Mouse (Mus musculus) testis, adult 2 months (tissue): ENCODE data around the gene Rnf111. TPM values are rescaled to one million over a fixed set of nuclear protein-coding genes. Genes with fewer than 3 reads are reported as not detected.
"Not testable (repeated sequence)": the region's sequence is repeated elsewhere in the genome, so short reads cannot be mapped to it uniquely, and the experiment has no call there.

Experiments used
- H3K27ac ChIP-seq: fragments of 200-500 bp; 2 replicates; pipeline ENCODE4 v1.5.1; 2012; ENCODE audit warnings: low read depth, low read length; ENCODE audit not compliant: control insufficient read depth, insufficient read depth
- H3K27me3 ChIP-seq: fragments of 200-500 bp; 2 replicates; pipeline ENCODE4 v1.6.1; 2012; ENCODE audit warnings: mild to moderate bottlenecking, low read length, moderate library complexity; ENCODE audit not compliant: control insufficient read depth, insufficient read depth
- H3K36me3 ChIP-seq: fragments of 200-500 bp; 2 replicates; pipeline ENCODE4 v1.6.1; 2012; ENCODE audit warnings: mild to moderate bottlenecking, low read length; ENCODE audit not compliant: control insufficient read depth, insufficient read depth
- H3K4me1 ChIP-seq: fragments of 200-500 bp; 2 replicates; pipeline ENCODE4 v1.6.1; 2012; ENCODE audit warnings: low read length; ENCODE audit not compliant: control insufficient read depth, insufficient read depth
- H3K4me3 ChIP-seq: fragments of 200-500 bp; 2 replicates; pipeline ENCODE4 v1.5.1; 2012; ENCODE audit warnings: low read depth, mild to moderate bottlenecking, low read length, moderate library complexity, mixed read lengths; ENCODE audit not compliant: control insufficient read depth
- CTCF ChIP-seq: fragments of 200-500 bp; IDR thresholded peaks from 2 replicates; pipeline ENCODE4 v1.5.1; 2012; ENCODE audit warnings: low read depth, mild to moderate bottlenecking, inconsistent platforms, low read length, moderate library complexity; ENCODE audit not compliant: control insufficient read depth, insufficient read depth, insufficient replicate concordance
- POLR2A ChIP-seq: fragments of 200-500 bp; IDR thresholded peaks from 2 replicates; pipeline ENCODE4 v1.6.1; 2012; ENCODE audit warnings: low read depth, mild to moderate bottlenecking, inconsistent platforms, low read length, moderate library complexity; ENCODE audit not compliant: control insufficient read depth
- polyA plus RNA-seq: library from polyadenylated mRNA; depleted of rRNA; stranded (reverse); fragments of >200 nt; gene quantifications from 2 replicates; pipeline ENCODE4 v1.2.3, GENCODE M21; 2012

Rnf111 gene
- polyA plus RNA-seq, 1 experiment: 25.7 TPM

- H3K4me3 ChIP-seq: no peak overlapping the region
- no peak overlapping the region for H3K27ac ChIP-seq
- TF ChIP-seq CTCF (no peak), POLR2A (no peak)
- no peaks in the 10 kb centered on the region; the same call in 1 of the 2 replicates for H3K36me3 ChIP-seq
- H3K4me1 ChIP-seq: no peaks in the 10 kb centered on the region
- no peaks in the 10 kb centered on the region for H3K27me3 ChIP-seq
Measured at GRCm38 (mm10) chr9:70475777-70476270, 27.7 kb downstream of the Rnf111 start.

- H3K4me3 ChIP-seq: no peak overlapping the region
- no peaks in the 10 kb centered on the region for H3K4me1 ChIP-seq
- H3K27me3 ChIP-seq: no peaks in the 10 kb centered on the region
- H3K36me3 ChIP-seq: no peaks in the 10 kb centered on the region; the same call in 1 of the 2 replicates
- TF ChIP-seq CTCF (no peak), POLR2A (no peak)
- no peak overlapping the region for H3K27ac ChIP-seq
Measured at GRCm38 (mm10) chr9:70473400-70473799, 30.1 kb downstream of the Rnf111 start.

- H3K4me3 ChIP-seq: peak overlapping the region; percentile 40; the same call in 1 of the 2 replicates
- not testable (repeated sequence) for H3K36me3 ChIP-seq, H3K4me1 ChIP-seq, H3K27ac ChIP-seq, H3K27me3 ChIP-seq
Measured at GRCm38 (mm10) chr9:70463091-70463490, 40.4 kb downstream of the Rnf111 start.

- H3K36me3 ChIP-seq: no peaks in the 10 kb centered on the region; the same call in 1 of the 2 replicates
- TF ChIP-seq CTCF (no peak), POLR2A (no peak)
Measured at GRCm38 (mm10) chr9:70452371-70452770, 51.2 kb downstream of the Rnf111 start.

GRCm38 (mm10) chr9:70449072-70449471 is 54.5 kb downstream of the Rnf111 start:
- Histone ChIP-seq H3K27ac (no peak overlapping the region), H3K4me3 (no peak overlapping the region), H3K27me3 (no peaks in the 10 kb centered on the region), H3K4me1 (no peaks in the 10 kb centered on the region), H3K36me3 (no peaks in the 10 kb centered on the region; the same call in 1 of the 2 replicates)
- TF ChIP-seq CTCF (no peak), POLR2A (no peak)

More at GRCm38 (mm10) chr9:70452371-70452770, 51.2 kb downstream of the Rnf111 start:
- Histone ChIP-seq H3K27me3 (no peaks in the 10 kb centered on the region), H3K27ac (no peak overlapping the region), H3K4me3 (no peak overlapping the region), H3K4me1 (no peaks in the 10 kb centered on the region)

- Histone ChIP-seq H3K36me3 (no peaks in the 10 kb centered on the region), H3K27me3 (no peaks in the 10 kb centered on the region)
- TF ChIP-seq CTCF: no peak
- TF ChIP-seq POLR2A: no peak
Measured at GRCm38 (mm10) chr9:70439959-70440358, 63.6 kb downstream of the Rnf111 start.

GRCm38 (mm10) chr9:70422661-70423060 is 80.9 kb downstream of the Rnf111 start:
- Histone ChIP-seq H3K27ac (no peak overlapping the region), H3K4me1 (peaks cover 3% of the 10 kb centered on the region; the same call in 1 of the 2 replicates), H3K27me3 (no peaks in the 10 kb centered on the region), H3K36me3 (no peaks in the 10 kb centered on the region), H3K4me3 (no peak overlapping the region; the same call in 1 of the 2 replicates)
- no peak for TF ChIP-seq POLR2A
- no peak for TF ChIP-seq CTCF

More at GRCm38 (mm10) chr9:70439959-70440358, 63.6 kb downstream of the Rnf111 start:
- no peak overlapping the region for H3K4me3 ChIP-seq
- no peak overlapping the region for H3K27ac ChIP-seq
- no peaks in the 10 kb centered on the region for H3K4me1 ChIP-seq

- peak; percentile 93 for TF ChIP-seq POLR2A
- TF ChIP-seq CTCF: no peak
- Histone ChIP-seq H3K27me3 (no peaks in the 10 kb centered on the region), H3K4me1 (peaks cover 3% of the 10 kb centered on the region; the same call in 1 of the 2 replicates), H3K4me3 (peak within 1 kb of the TSS; percentile 100), H3K27ac (peak within 1 kb of the TSS; percentile 98), H3K36me3 (no peaks in the 10 kb centered on the region)
Measured at GRCm38 (mm10) chr9:70421257-70422056, 82.1 kb downstream of the Rnf111 start, which contains the start of gene Ccnb2. Ccnb2 (minus strand) TSS chr9:70421547.
